Mouse (Mus musculus) embryo, embryonic 10 days (tissue): ENCODE measurements around the gene Btn2a2.
A peak's percentile ranks its signal among the peaks of the same experiment; 100 is the strongest.

Experiments
- DNase-seq: peaks from one replicate; pipeline ENCODE4 v3.0.0-alpha.2; 2015; ENCODE audit warnings: low spot score

The Btn2a2 gene

GRCm38 (mm10) chr13:23448758-23449157, 39.9 kb downstream of the Btn2a2 start:
- DNase-seq, result no peak

DNA sequence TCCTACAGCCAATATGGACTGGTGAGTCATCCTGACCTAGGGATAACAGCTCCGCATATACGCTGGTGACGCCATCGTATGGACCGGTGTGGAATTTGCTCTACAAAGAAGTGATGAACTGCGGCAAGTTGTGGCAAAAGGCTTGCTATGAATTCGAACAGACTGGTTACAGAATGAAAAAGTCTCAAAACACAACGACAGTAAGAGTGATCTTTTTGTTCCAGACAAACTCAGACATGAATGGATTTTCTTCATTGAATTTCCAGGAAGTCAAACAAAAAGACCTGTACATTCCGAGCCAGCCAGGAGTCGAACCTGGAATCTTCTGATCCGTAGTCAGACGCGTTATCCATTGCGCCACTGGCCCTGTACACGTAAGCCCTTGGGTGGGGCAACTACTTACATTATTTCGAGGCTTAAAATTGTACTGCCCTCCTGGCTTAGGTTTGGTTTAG, 42.1 kb downstream of the Btn2a2 start:
- peak; percentile 88 for DNase-seq

DNA sequence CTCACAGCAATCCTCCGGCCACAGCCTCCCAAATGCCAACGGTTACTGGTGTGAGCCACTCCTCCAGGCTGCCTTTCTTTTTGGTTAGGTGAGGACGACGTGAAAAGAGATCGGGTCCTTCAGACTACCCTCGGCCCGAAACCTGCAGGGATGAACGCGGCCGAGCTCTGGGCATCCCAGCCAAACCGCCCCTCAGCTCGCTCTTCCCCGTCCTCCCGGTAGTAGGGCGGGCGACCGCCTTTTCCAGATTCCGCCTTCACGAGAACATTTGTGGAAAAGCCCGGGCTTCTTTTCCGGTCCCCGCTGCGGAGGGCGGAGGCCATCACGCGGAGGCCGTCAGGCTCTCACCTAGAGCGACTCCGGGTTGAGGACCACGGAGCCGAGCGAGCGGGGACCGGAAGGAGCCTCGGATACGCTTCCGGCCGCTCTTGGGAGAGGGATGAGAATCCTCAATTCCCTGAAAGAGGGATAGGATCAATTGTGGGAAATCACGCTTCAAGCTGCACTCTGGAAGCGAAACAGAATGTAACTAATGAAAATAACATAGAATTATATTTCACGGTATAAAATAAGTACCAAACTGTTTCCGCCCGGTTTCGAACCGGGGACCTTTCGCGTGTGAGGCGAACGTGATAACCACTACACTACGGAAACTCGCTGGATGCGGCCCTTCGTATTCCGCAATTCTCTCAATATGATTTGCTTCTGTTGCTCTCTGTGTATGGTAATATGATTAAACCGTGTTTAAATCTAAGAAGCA, 42.9 kb downstream of the Btn2a2 start:
- peak; percentile 94 for DNase-seq

DNA sequence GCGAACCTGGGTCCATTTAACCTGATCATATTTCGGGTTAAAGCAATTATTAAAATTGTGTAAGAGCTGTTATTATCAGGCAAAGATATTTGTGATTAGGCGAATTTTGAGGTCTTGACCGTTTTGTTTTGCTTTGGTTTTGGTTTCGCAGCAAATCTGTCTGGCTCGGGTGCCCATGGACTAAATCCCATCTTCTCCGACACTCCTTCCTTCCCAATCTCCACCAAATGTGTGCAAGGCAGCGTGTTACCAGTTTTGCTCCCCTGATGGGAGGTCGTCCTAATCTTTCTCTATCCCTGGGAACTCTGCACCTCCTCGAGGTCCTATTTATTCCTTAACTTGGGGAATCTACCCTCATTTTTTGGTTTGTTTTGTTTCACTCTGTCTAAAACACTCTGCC, 43.5 kb downstream of the Btn2a2 start:
- no peak for DNase-seq

DNA sequence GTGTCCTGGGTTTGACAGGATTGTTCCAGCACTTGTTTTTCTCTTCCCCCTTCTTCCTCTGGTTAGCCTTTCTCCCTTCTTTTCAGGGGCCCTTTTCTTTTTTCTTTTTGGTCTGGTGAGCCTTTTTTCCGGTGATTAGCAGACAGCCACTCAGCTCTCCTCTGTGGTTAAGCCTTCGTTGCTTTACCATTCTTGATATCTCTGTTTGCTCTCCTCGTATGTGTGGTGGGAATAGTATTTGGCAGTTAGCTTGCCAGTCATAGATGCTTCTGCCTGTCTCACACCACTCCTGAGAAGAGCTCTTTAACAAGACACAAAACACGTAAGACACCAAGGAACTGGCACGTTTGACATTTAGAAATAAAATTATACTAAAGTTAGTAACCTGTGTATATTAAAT, 44.2 kb downstream of the Btn2a2 start:
- no peak for DNase-seq

DNA sequence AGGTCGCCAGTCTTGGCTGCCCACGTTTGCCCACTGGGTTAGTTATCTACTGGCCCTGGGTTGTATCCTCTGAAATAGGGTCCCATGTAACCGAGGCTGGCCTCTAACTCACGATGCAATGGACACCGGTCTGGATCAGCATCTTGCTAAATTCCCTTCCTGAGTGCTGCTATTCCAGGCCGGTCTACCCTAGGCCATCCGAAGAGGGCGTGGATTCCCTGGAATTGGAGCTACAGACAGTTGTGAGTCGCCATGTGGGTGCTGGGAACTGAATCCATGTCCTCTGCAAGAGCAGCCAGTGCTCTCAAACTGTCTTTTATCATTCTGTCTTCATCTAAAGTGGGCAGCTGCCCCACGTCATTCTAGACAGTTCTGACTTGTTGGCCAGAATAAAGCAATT, 48.8 kb downstream of the Btn2a2 start:
- no peak for DNase-seq

GRCm38 (mm10) chr13:23438521-23438920, 50.1 kb downstream of the Btn2a2 start:
- DNase-seq, result no peak

- DNase-seq, result peak; percentile 90
Measured at GRCm38 (mm10) chr13:23437908-23438307, 50.7 kb downstream of the Btn2a2 start.

GRCm38 (mm10) chr13:23436861-23437822, 51.5 kb downstream of the Btn2a2 start:
- DNase-seq, result peak; percentile 52

GRCm38 (mm10) chr13:23436231-23436661, 52.4 kb downstream of the Btn2a2 start:
- peak; percentile 63 for DNase-seq

DNA sequence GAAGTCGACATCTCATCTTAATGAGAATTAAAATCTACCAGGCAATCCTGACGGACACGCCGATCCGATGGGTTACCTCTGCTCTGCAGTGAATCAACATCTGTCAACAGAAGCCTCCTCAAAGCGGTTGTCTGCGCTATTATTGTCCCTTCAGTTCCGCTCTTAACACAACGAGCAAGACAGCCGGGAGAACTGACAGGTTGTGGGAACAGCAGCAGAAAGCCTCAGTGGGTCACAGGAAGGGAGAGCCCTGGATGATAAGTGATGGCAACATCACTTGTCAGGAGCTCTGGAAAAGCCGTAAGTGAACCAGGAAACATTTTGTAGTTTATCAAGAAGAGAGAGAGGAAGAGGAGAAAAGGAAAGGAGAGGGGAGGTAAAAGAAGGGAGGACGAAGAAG, 53.0 kb downstream of the Btn2a2 start:
- DNase-seq, result peak; percentile 68

DNA sequence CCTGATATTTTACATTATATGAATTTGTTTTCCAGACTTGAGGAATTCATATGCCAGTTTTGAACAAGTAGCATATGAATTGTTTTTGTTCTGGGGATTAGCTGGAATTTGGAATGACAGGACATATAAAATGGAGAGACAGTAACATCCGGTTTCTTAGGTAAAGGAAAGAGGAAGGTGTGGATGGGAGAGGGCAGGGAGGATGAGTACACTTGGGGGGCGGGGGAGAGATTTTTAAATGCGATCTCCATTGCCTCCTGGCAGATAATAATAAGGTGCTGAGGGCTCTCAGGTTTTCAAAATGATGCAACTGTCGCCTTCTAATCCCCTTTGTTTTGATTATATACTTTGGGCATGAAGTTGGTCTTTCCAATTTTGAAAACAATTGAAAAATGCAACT, 53.4 kb downstream of the Btn2a2 start:
- no peak for DNase-seq

DNA sequence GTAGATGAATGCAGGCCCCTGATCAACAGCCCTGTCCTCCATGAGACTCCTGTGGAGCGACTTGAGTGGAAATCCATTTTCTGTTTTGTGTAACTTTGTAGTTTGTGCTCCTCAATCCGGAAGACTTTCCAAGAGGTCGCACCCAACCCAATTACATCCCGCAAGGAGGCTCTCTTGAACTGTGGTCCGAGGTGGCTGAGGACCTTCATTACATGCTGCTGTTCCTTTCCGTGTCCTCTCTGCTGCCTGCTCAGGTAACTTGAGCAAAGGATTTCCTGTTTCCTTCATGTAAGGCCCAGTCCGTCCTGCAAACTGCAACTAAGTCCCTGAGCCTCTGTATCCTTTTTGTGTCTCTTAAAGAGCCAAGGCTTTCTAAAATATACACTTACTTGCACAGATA, 54.2 kb downstream of the Btn2a2 start:
- DNase-seq, result peak; percentile 61

- no peak for DNase-seq
Measured at GRCm38 (mm10) chr13:23433801-23434200, 54.9 kb downstream of the Btn2a2 start.

DNA sequence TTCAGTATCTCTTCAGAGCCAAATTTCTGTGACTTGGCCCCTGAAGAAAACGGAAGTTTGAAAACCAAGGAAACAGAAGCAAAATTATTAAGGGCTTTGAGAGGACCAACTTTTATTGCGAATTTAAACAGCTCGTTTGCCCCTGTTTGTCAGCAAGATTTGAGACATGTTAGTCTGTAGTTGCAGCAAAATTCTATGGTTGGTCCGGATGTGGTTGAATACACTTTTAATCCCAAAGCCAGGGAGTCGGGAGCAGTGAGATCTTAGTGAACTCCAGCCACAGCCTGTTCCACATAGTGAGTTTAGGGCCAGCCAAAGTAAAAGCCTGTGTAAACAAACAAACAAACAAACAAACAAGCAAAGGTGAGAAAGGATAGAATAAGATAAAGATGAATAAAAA, 55.5 kb downstream of the Btn2a2 start:
- no peak for DNase-seq

DNA sequence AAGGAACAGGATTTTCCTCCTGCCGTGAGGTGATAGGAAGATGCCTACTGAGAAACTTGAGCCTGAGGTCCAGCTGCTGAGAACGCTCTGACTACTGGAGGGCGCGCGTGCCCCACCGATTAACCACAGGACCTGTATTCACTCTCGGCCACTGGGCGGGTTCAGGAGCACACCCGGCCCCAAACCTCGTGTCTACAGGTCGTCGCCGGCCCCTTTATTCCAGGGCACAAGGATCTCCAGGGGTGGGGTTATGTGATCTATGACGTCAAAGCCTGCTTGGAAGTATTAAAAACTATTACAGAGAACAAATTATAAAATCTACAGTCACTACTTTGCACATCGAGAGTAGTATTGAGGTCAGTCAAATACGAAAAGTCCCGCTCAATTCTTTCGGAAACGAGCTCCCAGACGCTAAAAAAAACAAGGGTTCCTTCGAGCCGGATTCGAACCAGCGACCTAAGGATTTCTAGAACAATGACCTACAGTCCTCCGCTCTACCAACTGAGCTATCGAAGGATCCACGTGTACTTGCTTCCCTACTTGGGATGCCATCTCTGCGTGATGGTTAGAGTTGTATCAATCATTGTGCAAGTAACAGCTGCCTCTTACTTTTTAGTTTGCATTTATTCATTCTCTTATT, 56.0 kb downstream of the Btn2a2 start:
- DNase-seq, result peak; percentile 99

GRCm38 (mm10) chr13:23431351-23431771, 57.3 kb downstream of the Btn2a2 start:
- DNase-seq, result peak; percentile 89

DNA sequence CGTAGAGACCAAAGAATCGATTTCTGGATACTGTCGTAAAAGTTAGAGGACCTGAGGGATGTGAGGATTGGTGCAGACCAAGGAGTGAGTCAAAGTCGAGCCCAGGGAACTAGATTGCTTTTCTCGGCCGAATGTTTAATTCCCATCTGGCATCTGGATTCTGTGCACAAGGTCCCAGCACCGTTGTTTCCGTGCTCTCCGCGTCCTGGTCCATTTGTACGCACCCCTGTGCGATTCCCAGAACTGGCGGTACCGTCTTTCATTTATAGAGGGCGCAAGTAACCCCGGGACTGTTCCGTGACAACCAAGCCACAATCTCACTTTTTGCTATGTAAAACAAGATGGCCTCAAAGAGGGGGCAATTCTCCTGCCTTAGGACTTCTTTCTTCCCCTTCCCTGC, 57.9 kb downstream of the Btn2a2 start:
- DNase-seq, result peak; percentile 84

GRCm38 (mm10) chr13:23429771-23430380, 58.8 kb downstream of the Btn2a2 start:
- DNase-seq, result peak; percentile 39

GRCm38 (mm10) chr13:23428166-23428993, 60.3 kb downstream of the Btn2a2 start:
- peak; percentile 47 for DNase-seq
